In the genomic region with DNA sequence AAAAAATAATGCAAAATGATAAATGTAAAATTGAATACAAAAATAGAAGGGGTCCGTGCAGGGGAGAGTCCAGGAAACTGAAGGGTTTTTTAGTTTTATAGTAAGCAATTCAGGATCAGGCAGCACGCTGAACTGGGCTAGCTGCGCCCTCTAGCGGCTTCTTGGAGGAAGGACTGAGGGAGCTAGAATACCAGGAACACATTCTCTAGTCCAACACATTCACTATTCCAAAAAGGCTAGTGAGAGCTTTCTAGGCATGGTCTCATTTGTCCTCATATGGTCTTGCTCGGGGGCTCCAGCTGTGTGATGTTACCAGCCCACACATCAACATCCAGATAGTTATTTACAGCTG, we compare ENCODE assay signal across 8 mouse cellular contexts. TPM values are rescaled to one million over a fixed set of nuclear protein-coding genes. Genes with fewer than 3 reads are reported as not detected.
DNase-seq lines count a peak whose midpoint lies in the region; ATAC-seq and TF ChIP-seq lines count a peak whose summit lies in the region.

No protein-coding gene starts in this region.

- TF ChIP-seq EP300 in heart, adult 2 months (IDR thresholded peaks at IDR 0.05; ENCODE audit: insufficient read depth, low read depth, low read length) = 0 out of 2 replicates have a peak, but pooled peaks have one; percentile 24

- no peaks in the 10 kb centered on the region for H3K9me3 ChIP-seq in heart, embryonic 10.5 days
- no peaks in the 10 kb centered on the region for H3K9me3 ChIP-seq in embryonic facial prominence, embryonic 11.5 days (replicated peaks; ENCODE audit: control insufficient read depth, low read length)
- H3K9me3 ChIP-seq in midbrain, embryonic 14.5 days (ENCODE audit: control insufficient read depth, low read length) = no peaks in the 10 kb centered on the region

- no peak for ATAC-seq in embryonic facial prominence, embryonic 11.5 days (replicated peaks; ENCODE audit: insufficient number of reproducible peaks, low FRiP score, low TSS enrichment, low read depth)
- ATAC-seq in inflammation-experienced regulatory T-cells, adult 6 months = peak; percentile 67
- no peak for ATAC-seq in midbrain, embryonic 14.5 days (ENCODE audit: low FRiP score, low TSS enrichment)

- TF ChIP-seq POLR2A in heart, adult 2 months (IDR thresholded peaks at IDR 0.05; ENCODE audit: insufficient read depth, low read depth, low read length) = no peak

- WGBS in heart, adult 2 months = under 1% methylated on average over 5 of the region's 5 CpGs
- WGBS in heart, embryonic 10.5 days = 5% methylated on average over 5 of the region's 5 CpGs
- 3% methylated on average over 5 of the region's 5 CpGs for WGBS in embryonic facial prominence, embryonic 11.5 days
- WGBS in midbrain, embryonic 14.5 days = 3% methylated on average over 5 of the region's 5 CpGs

- peak; percentile 98 for TF ChIP-seq CTCF in heart, adult 2 months (IDR thresholded peaks at IDR 0.05)

- no peaks in the 10 kb centered on the region; the same call in 1 of the 2 replicates for H3K4me1 ChIP-seq in heart, adult 2 months (ENCODE audit: control insufficient read depth, insufficient read depth, low read length)
- no peaks in the 10 kb centered on the region for H3K4me1 ChIP-seq in heart, embryonic 10.5 days
- H3K4me1 ChIP-seq in embryonic facial prominence, embryonic 11.5 days (ENCODE audit: control insufficient read depth, insufficient read depth, low read length) = no peaks in the 10 kb centered on the region
- H3K4me1 ChIP-seq in midbrain, embryonic 14.5 days (ENCODE audit: control insufficient read depth, insufficient read depth, low read length) = no peaks in the 10 kb centered on the region

- peak; percentile 48 to 49 for DNase-seq in heart, adult 2 months
- no peak for DNase-seq in heart, embryonic 10.5 days (ENCODE audit: low spot score)
- peak; percentile 14 for DNase-seq in adrenal gland, adult 8-10 months
- peak; percentile 71 for DNase-seq in embryonic facial prominence, embryonic 11.5 days (ENCODE audit: low spot score)
- DNase-seq in left cerebral cortex, postnatal 36 days (ENCODE audit: low spot score in 2 of 2) = peak; percentile 22 to 41
- peak; percentile 85 for DNase-seq in midbrain, embryonic 14.5 days
- DNase-seq in spleen, postnatal 36 days (ENCODE audit: low spot score in 2 of 2) = peak; percentile 3 to 18

- H3K27ac ChIP-seq in heart, adult 2 months = no peak overlapping the region
- no peak overlapping the region for H3K27ac ChIP-seq in heart, embryonic 10.5 days
- H3K27ac ChIP-seq in embryonic facial prominence, embryonic 11.5 days (replicated peaks; ENCODE audit: low read depth, low read length) = no peak overlapping the region
- no peak overlapping the region for H3K27ac ChIP-seq in midbrain, embryonic 14.5 days (replicated peaks; ENCODE audit: low read depth, low read length)

- no peaks in the 10 kb centered on the region for H3K79me2 ChIP-seq in heart, adult 2 months (replicated peaks; ENCODE audit: control insufficient read depth, insufficient read depth, low read length)

- H3K4me2 ChIP-seq in embryonic facial prominence, embryonic 11.5 days (ENCODE audit: low read depth, low read length) = no peak overlapping the region
- no peak overlapping the region for H3K4me2 ChIP-seq in midbrain, embryonic 14.5 days (ENCODE audit: low read length)

- intact Hi-C loops in heart, adult 2 months (cut with DNase I) = no loop called here
- intact Hi-C loops in left cerebral cortex, postnatal 36 days (cut with DNase I) = no loop called here

- H3K9ac ChIP-seq in heart, adult 2 months (ENCODE audit: low read depth, low read length) = no peak overlapping the region
- no peak overlapping the region for H3K9ac ChIP-seq in embryonic facial prominence, embryonic 11.5 days (replicated peaks; ENCODE audit: low read length)
- H3K9ac ChIP-seq in midbrain, embryonic 14.5 days (replicated peaks; ENCODE audit: low read length) = no peak overlapping the region

- no peaks in the 10 kb centered on the region for H3K36me3 ChIP-seq in heart, adult 2 months (ENCODE audit: control insufficient read depth, insufficient read depth, low read length)
- H3K36me3 ChIP-seq in heart, embryonic 10.5 days = no peaks in the 10 kb centered on the region
- H3K36me3 ChIP-seq in embryonic facial prominence, embryonic 11.5 days (replicated peaks; ENCODE audit: control insufficient read depth, insufficient read depth, low read depth, low read length) = no peaks in the 10 kb centered on the region
- H3K36me3 ChIP-seq in midbrain, embryonic 14.5 days (ENCODE audit: control insufficient read depth, insufficient read depth, low read length) = no peaks in the 10 kb centered on the region

- H3K27me3 ChIP-seq in heart, adult 2 months (ENCODE audit: control insufficient read depth, insufficient read depth, low read length) = no peaks in the 10 kb centered on the region
- no peaks in the 10 kb centered on the region for H3K27me3 ChIP-seq in heart, embryonic 10.5 days (ENCODE audit: insufficient read depth, poor library complexity, severe bottlenecking)
- no peaks in the 10 kb centered on the region for H3K27me3 ChIP-seq in embryonic facial prominence, embryonic 11.5 days (ENCODE audit: control insufficient read depth, insufficient read depth, low read length)
- no peaks in the 10 kb centered on the region for H3K27me3 ChIP-seq in midbrain, embryonic 14.5 days (ENCODE audit: control insufficient read depth, insufficient read depth, low read length)

- H3K4me3 ChIP-seq in heart, adult 2 months = no peak overlapping the region
- H3K4me3 ChIP-seq in heart, embryonic 10.5 days = no peak overlapping the region
- no peak overlapping the region for H3K4me3 ChIP-seq in embryonic facial prominence, embryonic 11.5 days (ENCODE audit: low read depth, low read length)
- H3K4me3 ChIP-seq in midbrain, embryonic 14.5 days (replicated peaks; ENCODE audit: low read depth, low read length) = no peak overlapping the region

RNA-seq across cellular contexts. Expression of gene Hmgxb4, which starts 12.5 kb away (rescaled TPM):
- 10 to 100 TPM; 11.1 to 13.3 TPM for total RNA-seq in heart, adult 2 months (2021)
- polyA plus RNA-seq in heart, adult 2 months (2012; rRNA removed) = 10.6 and 15.3 TPM in 2 replicates
- polyA plus RNA-seq in heart, embryonic 10.5 days (2016; fragmentation: Nextera tagmentation; extraction: Ambion mirVana) = 23.7 and 32.8 TPM in 2 replicates
- 10 to 100 TPM; 20.8 to 29.9 (median 25.2) TPM for total RNA-seq in adrenal gland, adult 8-10 months (2022)
- polyA plus RNA-seq in embryonic facial prominence, embryonic 11.5 days (2014; fragmentation: Nextera tagmentation; extraction: Ambion mirVana) = 53.6 and 54.5 TPM in 2 replicates
- polyA plus RNA-seq in inflammation-experienced regulatory T-cells, adult 6 months (2017; shearing (Covaris generic)) = 10 to 100 TPM; 32.6 to 57.3 (median 42.5) TPM
- total RNA-seq in left cerebral cortex, postnatal 36 days (2021) = 10 to 100 TPM; 23.4 to 24.8 TPM
- polyA plus RNA-seq in midbrain, embryonic 14.5 days (2014; fragmentation: Nextera tagmentation; extraction: Ambion mirVana) = 53.1 TPM in 2 replicates

RNA-seq across cellular contexts. Expression of gene Tom1, which starts 52.8 kb away (rescaled TPM):
- 10 to 100 TPM; 67.6 to 74.3 TPM for total RNA-seq in heart, adult 2 months (2021)
- 146 and 164 TPM in 2 replicates for polyA plus RNA-seq in heart, adult 2 months (2012; rRNA removed)
- 40.3 and 46.4 TPM in 2 replicates for polyA plus RNA-seq in heart, embryonic 10.5 days (2016; fragmentation: Nextera tagmentation; extraction: Ambion mirVana)
- total RNA-seq in adrenal gland, adult 8-10 months (2022) = 10 to 100 TPM; 37.1 to 54.3 (median 48.0) TPM
- polyA plus RNA-seq in embryonic facial prominence, embryonic 11.5 days (2014; fragmentation: Nextera tagmentation; extraction: Ambion mirVana) = 26.3 and 32.4 TPM in 2 replicates
- polyA plus RNA-seq in inflammation-experienced regulatory T-cells, adult 6 months (2017; shearing (Covaris generic)) = 10 to 100 TPM; 13.7 to 24.0 (median 15.1) TPM
- 10 to 100 TPM; 37.2 to 47.1 TPM for total RNA-seq in left cerebral cortex, postnatal 36 days (2021)
- polyA plus RNA-seq in midbrain, embryonic 14.5 days (2014; fragmentation: Nextera tagmentation; extraction: Ambion mirVana) = 24.9 and 26.2 TPM in 2 replicates
